Mouse (Mus musculus): ENCODE results near the gene Srrm1.

GRCm38 (mm10) chr4:135292477-135293089 is 60.5 kb downstream of the Srrm1 start:
- TF ChIP-seq POLR2A (IDR thresholded peaks at IDR 0.05; ENCODE audit: low read depth, low read length) (no peak), CTCF (IDR thresholded peaks at IDR 0.05; ENCODE audit: borderline replicate concordance, insufficient read depth, low read length) (no peak)
